Mouse (Mus musculus): ENCODE measurements at regions not wholly inside any gene's neighbourhood (a gene's known extent, or its start where the extent isn't known, plus 50 kb on each side); places are given as distances from the start of the nearest gene placed in this dataset.

- H3K36me3 ChIP-seq: no peaks in the 10 kb centered on the region
- no peak for ATAC-seq (ENCODE audit: low FRiP score)
- no peak overlapping the region for H3K4me2 ChIP-seq
- no peak overlapping the region for H3K27ac ChIP-seq (replicated peaks)
- 89% methylated on average over 10 of the region's 10 CpGs for WGBS
- H3K4me3 ChIP-seq (replicated peaks): no peak overlapping the region
- H3K9me3 ChIP-seq (replicated peaks): no peaks in the 10 kb centered on the region
- H3K4me1 ChIP-seq: peaks cover 44% of the 10 kb centered on the region
- no peaks in the 10 kb centered on the region for H3K27me3 ChIP-seq (replicated peaks)
- H3K9ac ChIP-seq (replicated peaks): no peak overlapping the region
Measured at GRCm38 (mm10) chr10:66915801-66916200, 180.1 kb upstream of the Jmjd1c start.

GRCm38 (mm10) chr10:66917725-66918124 is 178.2 kb upstream of the Jmjd1c start:
- 87% methylated on average over 2 of the region's 2 CpGs for WGBS
- peaks cover 59% of the 10 kb centered on the region for H3K4me1 ChIP-seq
- no peak overlapping the region for H3K9ac ChIP-seq (replicated peaks)
- H3K4me3 ChIP-seq (replicated peaks): no peak overlapping the region
- no peaks in the 10 kb centered on the region for H3K27me3 ChIP-seq (replicated peaks)
- no peak overlapping the region for H3K27ac ChIP-seq (replicated peaks)
- H3K4me2 ChIP-seq: no peak overlapping the region
- ATAC-seq (ENCODE audit: low FRiP score): no peak
- H3K36me3 ChIP-seq: no peaks in the 10 kb centered on the region
- no peaks in the 10 kb centered on the region for H3K9me3 ChIP-seq (replicated peaks)

- H3K36me3 ChIP-seq: no peaks in the 10 kb centered on the region
- peaks cover 51% of the 10 kb centered on the region for H3K4me1 ChIP-seq
- H3K27me3 ChIP-seq (replicated peaks): no peaks in the 10 kb centered on the region
- no peak overlapping the region for H3K4me3 ChIP-seq (replicated peaks)
- WGBS: 77% methylated on average over 2 of the region's 2 CpGs
- H3K27ac ChIP-seq (replicated peaks): no peak overlapping the region
- H3K9me3 ChIP-seq (replicated peaks): no peaks in the 10 kb centered on the region
- no peak overlapping the region for H3K9ac ChIP-seq (replicated peaks)
- no peak overlapping the region for H3K4me2 ChIP-seq
- ATAC-seq (ENCODE audit: low FRiP score): no peak
Measured at GRCm38 (mm10) chr10:66918713-66919112, 177.2 kb upstream of the Jmjd1c start.

- Histone ChIP-seq H3K9ac (replicated peaks) (no peak overlapping the region; the same call in 1 of the 2 replicates), H3K4me2 (peak overlapping the region; percentile 49), H3K36me3 (no peaks in the 10 kb centered on the region), H3K27ac (replicated peaks) (peak overlapping the region; percentile 88), H3K4me1 (peaks cover 40% of the 10 kb centered on the region), H3K9me3 (replicated peaks) (no peaks in the 10 kb centered on the region), H3K4me3 (replicated peaks) (peak overlapping the region; percentile 24), H3K27me3 (replicated peaks) (no peaks in the 10 kb centered on the region)
- peak; percentile 79 for ATAC-seq (ENCODE audit: low FRiP score)
- under 1% methylated on average over 13 of the region's 14 CpGs for WGBS
Measured at GRCm38 (mm10) chr10:66919953-66920760, 175.8 kb upstream of the Jmjd1c start.

GRCm38 (mm10) chr10:66920761-66921684 is 174.9 kb upstream of the Jmjd1c start:
- Histone ChIP-seq H3K27me3 (replicated peaks) (no peaks in the 10 kb centered on the region), H3K9ac (replicated peaks) (no peak overlapping the region; the same call in 1 of the 2 replicates), H3K27ac (replicated peaks) (peak overlapping the region; percentile 88), H3K9me3 (replicated peaks) (no peaks in the 10 kb centered on the region), H3K4me2 (peak overlapping the region; percentile 49), H3K4me3 (replicated peaks) (peak overlapping the region; percentile 24), H3K36me3 (no peaks in the 10 kb centered on the region), H3K4me1 (peaks cover 40% of the 10 kb centered on the region)
- WGBS: 7% methylated on average over 27 of the region's 27 CpGs
- ATAC-seq (ENCODE audit: low FRiP score): peak; percentile 84

GRCm38 (mm10) chr10:66921776-66922175 is 174.1 kb upstream of the Jmjd1c start:
- Histone ChIP-seq H3K4me3 (replicated peaks) (no peak overlapping the region), H3K9me3 (replicated peaks) (no peaks in the 10 kb centered on the region), H3K27me3 (replicated peaks) (no peaks in the 10 kb centered on the region), H3K36me3 (no peaks in the 10 kb centered on the region), H3K9ac (replicated peaks) (no peak overlapping the region), H3K4me1 (peaks cover 40% of the 10 kb centered on the region), H3K4me2 (peak overlapping the region; percentile 49), H3K27ac (replicated peaks) (peak overlapping the region; percentile 88)
- 23% methylated on average over 6 of the region's 6 CpGs for WGBS
- no peak for ATAC-seq (ENCODE audit: low FRiP score)

- Histone ChIP-seq H3K4me2 (no peak overlapping the region), H3K27me3 (replicated peaks) (no peaks in the 10 kb centered on the region), H3K36me3 (no peaks in the 10 kb centered on the region), H3K9me3 (replicated peaks) (no peaks in the 10 kb centered on the region), H3K9ac (replicated peaks) (no peak overlapping the region), H3K4me3 (replicated peaks) (no peak overlapping the region), H3K27ac (replicated peaks) (0 out of 2 replicates have a peak overlapping the region, but pooled peaks have one; percentile 88), H3K4me1 (peaks cover 40% of the 10 kb centered on the region)
- 70% methylated on average over 6 of the region's 6 CpGs for WGBS
- ATAC-seq (ENCODE audit: low FRiP score): no peak
Measured at GRCm38 (mm10) chr10:66922314-66922713, 173.6 kb upstream of the Jmjd1c start.

GRCm38 (mm10) chr10:66923947-66924346 is 172.0 kb upstream of the Jmjd1c start:
- H3K9me3 ChIP-seq (replicated peaks): no peaks in the 10 kb centered on the region
- WGBS: 83% methylated on average over 7 of the region's 7 CpGs
- no peak overlapping the region for H3K4me3 ChIP-seq (replicated peaks)
- no peak overlapping the region for H3K4me2 ChIP-seq
- ATAC-seq (ENCODE audit: low FRiP score): no peak
- H3K4me1 ChIP-seq: peaks cover 38% of the 10 kb centered on the region
- no peaks in the 10 kb centered on the region for H3K36me3 ChIP-seq
- no peak overlapping the region for H3K27ac ChIP-seq (replicated peaks)
- H3K9ac ChIP-seq (replicated peaks): no peak overlapping the region
- no peaks in the 10 kb centered on the region for H3K27me3 ChIP-seq (replicated peaks)

GRCm38 (mm10) chr10:66924418-66924817 is 171.5 kb upstream of the Jmjd1c start:
- WGBS: 82% methylated on average over 16 of the region's 16 CpGs
- no peak overlapping the region for H3K9ac ChIP-seq (replicated peaks)
- no peaks in the 10 kb centered on the region for H3K36me3 ChIP-seq
- no peaks in the 10 kb centered on the region for H3K27me3 ChIP-seq (replicated peaks)
- peaks cover 33% of the 10 kb centered on the region for H3K4me1 ChIP-seq
- no peak overlapping the region for H3K4me3 ChIP-seq (replicated peaks)
- no peaks in the 10 kb centered on the region for H3K9me3 ChIP-seq (replicated peaks)
- no peak overlapping the region for H3K27ac ChIP-seq (replicated peaks)
- no peak overlapping the region for H3K4me2 ChIP-seq
- no peak for ATAC-seq (ENCODE audit: low FRiP score)

- WGBS: 45% methylated on average over 6 of the region's 6 CpGs
Measured at GRCm38 (mm10) chr10:66925553-66926127, 170.3 kb upstream of the Jmjd1c start.

GRCm38 (mm10) chr10:66927651-66928050 is 168.3 kb upstream of the Jmjd1c start:
- WGBS: 86% methylated on average over 2 of the region's 2 CpGs
- no peak overlapping the region for H3K4me3 ChIP-seq (replicated peaks)
- H3K27me3 ChIP-seq (replicated peaks): no peaks in the 10 kb centered on the region
- H3K27ac ChIP-seq (replicated peaks): no peak overlapping the region
- no peak for ATAC-seq (ENCODE audit: low FRiP score)
- peaks cover 1% of the 10 kb centered on the region; the same call in 1 of the 2 replicates for H3K4me1 ChIP-seq
- H3K4me2 ChIP-seq: no peak overlapping the region
- no peaks in the 10 kb centered on the region for H3K36me3 ChIP-seq
- H3K9me3 ChIP-seq (replicated peaks): no peaks in the 10 kb centered on the region
- H3K9ac ChIP-seq (replicated peaks): no peak overlapping the region

More at GRCm38 (mm10) chr10:66925553-66926127, 170.3 kb upstream of the Jmjd1c start:
- H3K9me3 ChIP-seq (replicated peaks): no peaks in the 10 kb centered on the region
- no peak overlapping the region for H3K4me2 ChIP-seq
- no peak overlapping the region for H3K27ac ChIP-seq (replicated peaks)
- peaks cover 21% of the 10 kb centered on the region for H3K4me1 ChIP-seq
- no peaks in the 10 kb centered on the region for H3K27me3 ChIP-seq (replicated peaks)
- no peak for ATAC-seq (ENCODE audit: low FRiP score)
- H3K4me3 ChIP-seq (replicated peaks): no peak overlapping the region
- H3K9ac ChIP-seq (replicated peaks): no peak overlapping the region
- H3K36me3 ChIP-seq: no peaks in the 10 kb centered on the region

Measured in neural tube, embryonic 15.5 days (tissue).